Mouse (Mus musculus) MEL (cell line): ENCODE measurements around the gene Trpm3.

Experiments used
- CTCF ChIP-seq, 3 experiments: IDR thresholded peaks in 2 of 3; conservative IDR thresholded peaks in 1 of 3; 2 replicates each; pipeline ENCODE4 v1.5.1; 2011 to 2012; ENCODE audit warnings: low read length in 3 of 3, low read depth in 2 of 3, mild to moderate bottlenecking in 2 of 3, improper control_type of control experiment in 1 of 3, inconsistent platforms in 1 of 3, mixed read lengths in 1 of 3, moderate library complexity in 1 of 3; ENCODE audit not compliant: control insufficient read depth in 1 of 3, insufficient read depth in 1 of 3, poor library complexity in 1 of 3, severe bottlenecking in 1 of 3
- GATA1 ChIP-seq: IDR thresholded peaks from 2 replicates; pipeline ENCODE4 v1.6.1; 2011; ENCODE audit warnings: low read depth, low read length, improper control_type of control experiment
- HCFC1 ChIP-seq: IDR thresholded peaks from 2 replicates; pipeline ENCODE4 v1.6.1; 2012; ENCODE audit warnings: low read depth, mild to moderate bottlenecking, inconsistent platforms, low read length, improper control_type of control experiment, moderate library complexity
- KAT2A ChIP-seq: conservative IDR thresholded peaks from 2 replicates; pipeline ENCODE4 v1.6.1; 2012; ENCODE audit warnings: low read depth, low read length, improper control_type of control experiment, inconsistent platforms
- NELFE ChIP-seq: IDR thresholded peaks from 2 replicates; pipeline ENCODE4 v1.6.1; 2011; ENCODE audit warnings: low read depth, low read length, improper control_type of control experiment
- POLR2A ChIP-seq, 2 experiments: IDR thresholded peaks; 2 replicates each; pipeline ENCODE4 v1.6.1; 2011 to 2012; ENCODE audit warnings: low read length in 2 of 2, mild to moderate bottlenecking in 2 of 2, control low read depth in 1 of 2, improper control_type of control experiment in 1 of 2, low read depth in 1 of 2, moderate library complexity in 1 of 2; ENCODE audit not compliant: control insufficient read depth in 1 of 2, insufficient read depth in 1 of 2, poor library complexity in 1 of 2
- SMC3 ChIP-seq: IDR thresholded peaks from 2 replicates; pipeline ENCODE4 v1.6.1; 2011; ENCODE audit warnings: low read depth, low read length, improper control_type of control experiment
- TAL1 ChIP-seq: IDR thresholded peaks from 2 replicates; pipeline ENCODE4 v1.6.1; 2012; ENCODE audit warnings: mild to moderate bottlenecking, inconsistent platforms, low read length, moderate library complexity, mixed read lengths
- TBP ChIP-seq: IDR thresholded peaks from 2 replicates; pipeline ENCODE4 v1.8.0; 2011; ENCODE audit warnings: low read depth, low read length, improper control_type of control experiment
- ZC3H11A ChIP-seq: IDR thresholded peaks from 2 replicates; pipeline ENCODE4 v1.6.1; 2012; ENCODE audit warnings: low read depth, mild to moderate bottlenecking, inconsistent platforms, low read length, improper control_type of control experiment

DNA sequence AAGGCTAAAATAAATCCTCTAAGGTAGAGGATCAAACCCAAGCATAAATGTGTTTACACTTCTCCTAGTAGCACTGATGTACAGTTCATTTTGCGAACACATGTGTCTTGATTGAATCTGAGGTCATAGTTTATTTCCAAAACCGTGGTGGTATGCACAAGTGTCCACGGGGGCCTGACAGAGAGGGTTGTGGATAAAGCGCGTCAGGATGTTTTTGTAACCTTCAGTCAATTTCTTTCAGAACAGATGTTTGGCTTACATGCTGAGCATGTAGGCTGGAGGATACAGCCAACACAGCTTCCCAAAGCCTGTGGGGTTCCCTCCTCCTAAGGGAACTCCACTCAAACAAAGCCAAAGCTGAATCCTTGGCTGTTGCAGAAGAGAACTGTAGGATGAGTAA lies 134.1 kb downstream of the Trpm3 start:
- no peak for TF ChIP-seq TAL1
- no peak for TF ChIP-seq CTCF (IDR thresholded peaks at IDR 0.05 in 2 of 3, conservative IDR thresholded peaks at IDR 0.05 in 1 of 3; ENCODE audit: control insufficient read depth in 1 of 3, insufficient read depth in 1 of 3, low read depth in 2 of 3, low read length in 3 of 3, poor library complexity in 1 of 3, severe bottlenecking in 1 of 3)
- no peak for TF ChIP-seq POLR2A (IDR thresholded peaks at IDR 0.05; ENCODE audit: control insufficient read depth in 1 of 2, insufficient read depth in 1 of 2, low read depth in 1 of 2, low read length in 2 of 2, poor library complexity in 1 of 2)
- TF ChIP-seq ZC3H11A, result no peak
- TF ChIP-seq GATA1, result no peak
- TF ChIP-seq HCFC1, result no peak
- TF ChIP-seq SMC3, result no peak
- no peak for TF ChIP-seq NELFE
- TF ChIP-seq TBP, result no peak
- no peak for TF ChIP-seq KAT2A
